Mouse (Mus musculus): Measurements from ENCODE around the gene Pitpnm1. TPM values are rescaled to one million over a fixed set of nuclear protein-coding genes. Genes with fewer than 3 reads are reported as not detected.
"Not testable (repeated sequence)": the region's sequence is repeated elsewhere in the genome, so short reads cannot be mapped to it uniquely, and the experiment has no call there.

The Pitpnm1 gene
- polyA plus RNA-seq, 1 experiment: not detected

DNA sequence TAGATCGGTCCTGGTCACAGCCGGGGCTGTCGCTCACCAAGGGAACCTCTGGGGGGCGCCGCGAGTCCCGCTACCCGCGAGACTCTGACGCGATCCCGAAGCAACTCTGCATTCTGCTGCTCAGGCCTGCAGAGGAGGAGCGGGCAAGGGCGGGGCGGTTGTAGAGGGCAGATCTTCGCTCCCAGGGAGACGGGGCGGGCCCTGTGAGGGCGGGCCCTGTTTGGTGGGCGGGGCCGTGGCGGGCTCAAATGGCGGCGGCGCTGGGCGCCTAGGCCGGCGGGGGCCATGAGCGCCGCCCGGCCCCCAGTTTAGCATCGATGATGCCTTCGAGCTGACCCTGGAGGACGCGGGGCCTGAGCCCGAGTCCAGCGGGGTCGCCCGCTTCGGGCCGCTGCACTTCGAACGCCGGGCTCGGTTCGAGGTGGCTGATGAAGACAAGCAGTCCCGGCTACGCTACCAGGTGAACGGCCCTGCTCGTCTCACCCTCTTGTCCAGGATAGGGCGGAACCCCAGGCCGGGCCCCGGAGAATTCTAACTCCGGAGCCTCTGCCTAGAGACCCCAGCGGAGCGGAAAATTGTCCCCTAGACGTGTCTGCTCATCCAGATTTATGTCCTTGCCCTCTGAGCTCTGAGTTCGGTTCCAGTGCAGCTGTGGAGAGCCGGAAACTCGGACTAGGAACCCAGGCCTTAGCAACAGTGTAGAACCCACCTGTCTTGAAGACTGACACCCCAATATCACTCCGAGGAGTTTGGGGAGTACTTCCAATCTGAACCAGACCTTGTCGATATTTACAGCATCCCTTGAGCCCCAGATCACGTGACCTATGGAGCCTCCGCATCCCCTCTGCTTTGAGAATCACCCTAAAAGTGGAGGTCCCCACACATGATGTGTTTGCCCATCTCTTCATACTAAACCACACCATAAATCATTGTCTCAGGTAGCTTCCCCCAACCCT is 26.2 kb downstream of the Pitpnm1 start, which contains the start of gene Aip:
Gene Aip, minus strand, starts transcription at position 118 of the 956 bp plus-strand sequence.
- Histone ChIP-seq H3K27ac (ENCODE audit: insufficient read depth, low read depth, low read length) (peak within 1 kb of the TSS; percentile 68), H3K4me3 (ENCODE audit: insufficient read depth, low read depth, low read length) (peak within 1 kb of the TSS; percentile 77), H3K4me1 (ENCODE audit: control insufficient read depth, insufficient read depth, low read length) (peaks cover 12% of the 10 kb centered on the region)
- under 1% methylated on average over 64 of the region's 64 CpGs for WGBS
- peak; percentile 6; the same call in 1 of the 2 replicates for TF ChIP-seq CTCF (IDR thresholded peaks at IDR 0.05; ENCODE audit: insufficient read depth, low read depth, low read length)
- TF ChIP-seq POLR2A (IDR thresholded peaks at IDR 0.05; ENCODE audit: insufficient read depth, low read depth, low read length): peak; percentile 70; the same call in 1 of the 2 replicates

GRCm38 (mm10) chr19:4126759-4127495 is 27.1 kb downstream of the Pitpnm1 start:
- 58% methylated on average over 7 of the region's 7 CpGs for WGBS
- peak overlapping the region; percentile 77 for H3K4me3 ChIP-seq (ENCODE audit: insufficient read depth, low read depth, low read length)
- TF ChIP-seq POLR2A (IDR thresholded peaks at IDR 0.05; ENCODE audit: insufficient read depth, low read depth, low read length) (no peak), CTCF (IDR thresholded peaks at IDR 0.05; ENCODE audit: insufficient read depth, low read depth, low read length) (no peak)
- H3K4me1 ChIP-seq (ENCODE audit: control insufficient read depth, insufficient read depth, low read length): peaks cover 12% of the 10 kb centered on the region
- no peak overlapping the region for H3K27ac ChIP-seq (ENCODE audit: insufficient read depth, low read depth, low read length)

GRCm38 (mm10) chr19:4129462-4129861 is 29.7 kb downstream of the Pitpnm1 start:
- Histone ChIP-seq H3K27ac (ENCODE audit: insufficient read depth, low read depth, low read length) (no peak overlapping the region), H3K4me1 (ENCODE audit: control insufficient read depth, insufficient read depth, low read length) (peaks cover 12% of the 10 kb centered on the region), H3K4me3 (ENCODE audit: insufficient read depth, low read depth, low read length) (no peak overlapping the region)
- TF ChIP-seq CTCF (IDR thresholded peaks at IDR 0.05; ENCODE audit: insufficient read depth, low read depth, low read length) (no peak), POLR2A (IDR thresholded peaks at IDR 0.05; ENCODE audit: insufficient read depth, low read depth, low read length) (no peak)
- 91% methylated on average over 7 of the region's 7 CpGs for WGBS

DNA sequence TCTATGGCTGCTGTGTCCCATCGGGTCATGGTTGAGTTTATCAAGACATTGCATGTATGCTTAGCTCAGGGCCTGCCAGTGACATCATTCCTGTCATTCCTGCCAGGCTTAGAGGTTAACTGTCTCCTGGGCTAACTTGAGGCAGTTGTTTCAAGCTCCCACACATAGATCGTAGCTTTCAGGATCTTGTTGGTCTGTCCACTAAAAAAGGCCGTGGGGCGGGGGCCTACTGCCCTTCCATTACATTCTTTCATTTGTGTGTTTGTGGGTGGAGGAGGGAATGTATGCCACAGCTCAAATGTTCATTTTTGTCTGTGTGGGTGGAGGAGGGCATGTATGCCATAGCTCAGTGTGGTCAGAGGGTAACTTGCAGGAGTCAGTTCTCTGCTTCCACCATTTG is 30.3 kb downstream of the Pitpnm1 start:
- H3K4me3 ChIP-seq (ENCODE audit: insufficient read depth, low read depth, low read length): no peak overlapping the region
- H3K27ac ChIP-seq (ENCODE audit: insufficient read depth, low read depth, low read length): no peak overlapping the region
- H3K4me1 ChIP-seq (ENCODE audit: control insufficient read depth, insufficient read depth, low read length): peaks cover 12% of the 10 kb centered on the region
- WGBS: 93% methylated on average over 4 of the region's 4 CpGs
- no peak for TF ChIP-seq CTCF (IDR thresholded peaks at IDR 0.05; ENCODE audit: insufficient read depth, low read depth, low read length)
- no peak for TF ChIP-seq POLR2A (IDR thresholded peaks at IDR 0.05; ENCODE audit: insufficient read depth, low read depth, low read length)

DNA sequence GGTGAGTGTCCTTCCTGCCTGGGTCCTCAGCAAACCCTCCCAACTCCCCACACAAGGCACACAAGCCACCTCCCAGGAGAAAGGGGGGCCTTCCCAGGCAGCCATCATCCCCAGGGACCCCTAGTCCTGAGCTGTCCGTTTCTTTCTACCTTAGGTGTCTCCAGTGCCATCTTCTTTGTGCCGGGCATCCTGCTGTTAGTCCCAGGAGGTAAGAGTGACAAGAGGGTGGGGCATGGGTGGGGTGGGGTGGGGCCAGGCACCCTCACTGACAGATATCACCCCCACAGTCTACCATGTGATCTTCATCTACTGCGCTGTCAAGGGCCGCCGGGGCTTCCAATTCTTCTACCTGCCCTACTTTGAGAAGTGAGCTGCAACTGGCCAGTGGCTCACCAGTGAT is 31.3 kb downstream of the Pitpnm1 start:
- no peak overlapping the region for H3K27ac ChIP-seq (ENCODE audit: insufficient read depth, low read depth, low read length)
- no peak overlapping the region for H3K4me3 ChIP-seq (ENCODE audit: insufficient read depth, low read depth, low read length)
- H3K4me1 ChIP-seq (ENCODE audit: control insufficient read depth, insufficient read depth, low read length): peaks cover 12% of the 10 kb centered on the region
- WGBS: 86% methylated on average over 5 of the region's 5 CpGs
- no peak for TF ChIP-seq POLR2A (IDR thresholded peaks at IDR 0.05; ENCODE audit: insufficient read depth, low read depth, low read length)
- TF ChIP-seq CTCF (IDR thresholded peaks at IDR 0.05; ENCODE audit: insufficient read depth, low read depth, low read length): no peak

DNA sequence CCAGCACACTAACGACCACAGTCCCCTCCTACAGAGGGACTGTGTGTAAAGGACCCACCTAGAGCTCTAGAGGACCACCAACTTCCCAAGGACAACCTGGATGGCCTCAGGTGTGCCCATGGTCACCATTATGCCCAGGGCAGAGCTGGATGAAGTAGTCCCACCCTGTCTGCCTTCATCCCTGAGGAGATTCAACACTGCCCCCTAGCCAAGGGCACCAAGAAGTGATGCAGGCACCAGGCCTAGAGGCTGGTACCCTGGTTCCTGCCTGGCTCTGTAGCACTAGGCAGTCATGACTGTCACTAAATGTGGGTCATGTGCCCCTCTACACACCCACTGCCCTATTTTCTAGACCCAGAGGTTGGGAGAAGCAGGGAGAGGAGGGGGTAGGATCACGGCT is 32.0 kb downstream of the Pitpnm1 start:
- WGBS: 69% methylated on average over 2 of the region's 2 CpGs
- H3K27ac ChIP-seq (ENCODE audit: insufficient read depth, low read depth, low read length): no peak overlapping the region
- no peak for TF ChIP-seq POLR2A (IDR thresholded peaks at IDR 0.05; ENCODE audit: insufficient read depth, low read depth, low read length)
- TF ChIP-seq CTCF (IDR thresholded peaks at IDR 0.05; ENCODE audit: insufficient read depth, low read depth, low read length): no peak

GRCm38 (mm10) chr19:4134354-4134753 is 34.6 kb downstream of the Pitpnm1 start:
- Histone ChIP-seq H3K4me1 (ENCODE audit: control insufficient read depth, insufficient read depth, low read length) (peaks cover 2% of the 10 kb centered on the region; the same call in 1 of the 2 replicates), H3K27ac (ENCODE audit: insufficient read depth, low read depth, low read length) (no peak overlapping the region), H3K4me3 (ENCODE audit: insufficient read depth, low read depth, low read length) (no peak overlapping the region)
- WGBS: 84% methylated on average over 4 of the region's 4 CpGs
- no peak for TF ChIP-seq POLR2A (IDR thresholded peaks at IDR 0.05; ENCODE audit: insufficient read depth, low read depth, low read length)

More for the DNA sequence above, 32.0 kb downstream of the Pitpnm1 start:
- Histone ChIP-seq H3K4me1 (ENCODE audit: control insufficient read depth, insufficient read depth, low read length) (peaks cover 10% of the 10 kb centered on the region), H3K4me3 (ENCODE audit: insufficient read depth, low read depth, low read length) (no peak overlapping the region)

DNA sequence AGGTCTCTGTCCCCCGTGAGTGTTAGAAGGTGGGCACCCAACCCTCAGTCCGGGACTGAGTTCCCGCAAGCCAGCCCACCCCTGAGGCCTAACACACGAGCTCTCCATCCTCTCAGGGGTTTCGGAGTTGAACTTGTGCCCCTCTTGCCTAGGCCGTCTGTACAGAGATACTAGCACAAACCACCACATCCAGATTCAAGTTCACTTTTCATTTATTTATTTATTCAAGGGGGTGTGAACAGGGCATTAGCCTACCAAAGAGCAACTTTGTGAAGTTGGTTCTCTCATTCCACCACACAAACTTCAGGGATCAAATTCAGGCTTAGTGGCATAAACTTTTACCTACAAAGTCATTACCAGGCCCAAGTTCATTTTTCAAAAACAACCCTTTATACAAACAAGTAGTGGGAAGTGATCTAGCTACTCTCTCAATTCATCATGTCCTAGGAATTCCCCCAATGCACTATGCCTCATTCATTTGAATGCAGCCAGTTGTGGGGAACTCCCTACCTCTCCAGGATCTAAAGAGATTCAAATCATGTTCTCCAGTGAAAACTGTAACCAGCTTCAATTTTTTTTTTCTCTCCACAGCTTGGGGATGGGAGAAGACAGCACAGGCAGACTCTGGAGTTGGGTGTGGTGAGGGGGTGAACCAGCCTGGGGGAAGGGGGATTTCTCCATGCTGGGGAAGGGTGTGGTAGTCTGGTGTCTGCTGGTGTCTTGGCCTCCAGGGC is 35.6 kb downstream of the Pitpnm1 start:
- H3K27ac ChIP-seq (ENCODE audit: insufficient read depth, low read depth, low read length); H3K4me3 ChIP-seq (ENCODE audit: insufficient read depth, low read depth, low read length); H3K4me1 ChIP-seq (ENCODE audit: control insufficient read depth, insufficient read depth, low read length): not testable (repeated sequence)
- WGBS: 88% methylated on average over 6 of the region's 6 CpGs

DNA sequence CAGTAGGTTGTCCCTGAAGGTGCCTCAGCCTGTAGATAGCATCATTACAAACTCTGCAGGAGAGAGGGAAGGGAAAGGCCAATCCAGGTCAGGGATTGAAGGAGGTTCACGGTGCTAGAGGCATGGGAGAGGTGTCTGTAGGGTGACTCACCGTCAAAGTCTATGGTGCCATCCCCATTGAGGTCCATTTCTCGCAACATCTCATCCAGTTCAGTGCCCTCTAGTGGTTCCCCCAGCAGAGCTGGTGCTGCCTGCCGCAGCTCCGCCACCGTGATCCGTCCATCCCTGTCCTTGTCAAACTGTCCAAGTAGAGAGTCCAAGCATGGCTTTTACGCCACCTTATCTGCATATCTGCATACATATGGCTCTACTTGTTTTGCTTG is 36.2 kb downstream of the Pitpnm1 start:
- not testable (repeated sequence) for H3K4me3 ChIP-seq (ENCODE audit: insufficient read depth, low read depth, low read length); H3K27ac ChIP-seq (ENCODE audit: insufficient read depth, low read depth, low read length); H3K4me1 ChIP-seq (ENCODE audit: control insufficient read depth, insufficient read depth, low read length)
- 26% methylated on average over 8 of the region's 8 CpGs for WGBS

Measured in olfactory bulb, adult 2 months (tissue).